Mouse (Mus musculus): ENCODE data around the gene Hsdl1. TPM values are rescaled to one million over a fixed set of nuclear protein-coding genes. Genes with fewer than 3 reads are reported as not detected.

Gene Hsdl1
- polyA plus RNA-seq, 1 experiment from 2014 or later, result 21.4 TPM

DNA sequence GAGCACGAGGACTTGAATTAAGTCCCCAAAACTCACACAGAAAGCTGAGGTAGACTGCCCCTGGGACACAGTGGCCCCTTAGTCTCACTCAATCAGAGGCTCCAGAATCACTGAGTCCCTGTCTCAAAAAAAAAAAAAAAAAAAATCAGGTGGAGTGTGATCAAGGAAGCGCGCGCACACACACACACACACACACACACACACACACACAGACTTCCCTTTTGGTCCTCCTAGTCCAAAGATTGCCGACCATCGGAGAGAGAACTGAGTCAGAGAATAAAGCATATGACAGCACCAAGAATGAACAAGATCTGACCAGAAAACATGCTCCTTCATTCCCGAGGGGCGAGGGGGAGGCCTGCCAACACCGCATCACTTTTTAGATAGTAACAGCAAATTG is 17.9 kb downstream of the Hsdl1 start:
- ATAC-seq (ENCODE audit: low FRiP score, low TSS enrichment) (no peak), DNase-seq (ENCODE audit: low spot score) (no peak)
- Histone ChIP-seq H3K9me3 (ENCODE audit: control insufficient read depth, low read length) (no peaks in the 10 kb centered on the region), H3K4me1 (replicated peaks; ENCODE audit: control insufficient read depth, insufficient read depth) (peaks cover 4% of the 10 kb centered on the region; the same call in 1 of the 2 replicates), H3K36me3 (ENCODE audit: control insufficient read depth, insufficient read depth, low read length) (0 out of 2 replicates have a peak, but pooled peaks cover under 1% of the 10 kb centered on the region), H3K27me3 (ENCODE audit: control insufficient read depth, insufficient read depth, low read length) (no peaks in the 10 kb centered on the region), H3K4me3 (ENCODE audit: low read depth, low read length) (peak overlapping the region; percentile 76; the same call in 1 of the 2 replicates), H3K4me2 (replicated peaks; ENCODE audit: low read depth) (peak overlapping the region; percentile 70), H3K27ac (replicated peaks) (no peak overlapping the region), H3K9ac (ENCODE audit: low read length) (0 out of 2 replicates have a peak overlapping the region, but pooled peaks have one; percentile 35)
- TF ChIP-seq CTCF (IDR thresholded peaks at IDR 0.05; ENCODE audit: low read depth) (no peak), EP300 (optimal IDR thresholded peaks at IDR 0.05) (no peak)
- WGBS, result 64% methylated on average over 9 of the region's 9 CpGs

DNA sequence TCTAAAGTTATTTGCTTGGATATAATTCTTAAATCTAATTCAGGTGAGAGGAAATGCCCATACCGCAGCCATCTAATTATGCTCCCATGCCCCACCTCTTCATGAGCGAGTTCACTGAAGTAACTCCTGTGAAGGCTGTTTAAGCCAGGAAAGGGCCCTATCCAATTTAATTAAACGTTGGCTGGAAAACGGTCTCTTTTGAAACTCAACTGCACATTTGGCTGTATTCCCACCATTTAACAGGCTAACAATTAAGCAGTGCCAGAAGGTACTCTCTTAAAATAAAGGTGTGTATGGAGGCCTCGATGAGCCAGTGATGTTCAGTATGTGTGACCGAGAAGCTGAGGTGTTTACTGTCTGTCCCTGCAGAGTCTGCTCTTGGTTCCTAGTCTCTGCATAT is 19.1 kb downstream of the Hsdl1 start:
- no peaks in the 10 kb centered on the region for H3K36me3 ChIP-seq (ENCODE audit: control insufficient read depth, insufficient read depth, low read length)
- H3K27me3 ChIP-seq (ENCODE audit: control insufficient read depth, insufficient read depth, low read length), result no peaks in the 10 kb centered on the region
- ATAC-seq (ENCODE audit: low FRiP score, low TSS enrichment) (no peak), DNase-seq (ENCODE audit: low spot score) (no peak)
- H3K4me1 ChIP-seq (replicated peaks; ENCODE audit: control insufficient read depth, insufficient read depth), result peaks cover 4% of the 10 kb centered on the region; the same call in 1 of the 2 replicates
- no peaks in the 10 kb centered on the region for H3K9me3 ChIP-seq (ENCODE audit: control insufficient read depth, low read length)
- H3K4me3 ChIP-seq (ENCODE audit: low read depth, low read length), result no peak overlapping the region
- TF ChIP-seq EP300 (optimal IDR thresholded peaks at IDR 0.05) (no peak), CTCF (IDR thresholded peaks at IDR 0.05; ENCODE audit: low read depth) (no peak)
- WGBS, result 64% methylated on average over 6 of the region's 6 CpGs
- no peak overlapping the region for H3K4me2 ChIP-seq (replicated peaks; ENCODE audit: low read depth)
- no peak overlapping the region for H3K27ac ChIP-seq (replicated peaks)
- H3K9ac ChIP-seq (ENCODE audit: low read length), result no peak overlapping the region

DNA sequence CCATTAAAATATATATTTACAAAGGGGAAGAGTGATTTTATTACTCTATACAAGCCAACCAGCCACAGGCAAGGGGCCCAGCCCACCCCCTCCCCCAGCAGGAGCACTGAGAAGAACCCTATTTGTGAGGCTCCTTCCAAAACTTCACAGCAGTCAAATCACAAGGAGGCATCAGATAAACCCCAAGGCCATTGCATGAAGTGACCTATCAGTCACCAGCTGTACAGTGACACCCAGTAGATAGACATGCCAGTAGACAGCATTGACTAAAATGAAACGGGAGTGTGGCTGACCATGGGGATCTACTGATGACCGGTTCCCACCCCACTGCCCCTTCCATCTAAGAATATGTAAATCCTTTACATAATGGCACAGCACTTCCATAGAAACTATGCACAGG is 22.0 kb downstream of the Hsdl1 start:
- Histone ChIP-seq H3K36me3 (ENCODE audit: control insufficient read depth, insufficient read depth, low read length) (no peaks in the 10 kb centered on the region), H3K9ac (ENCODE audit: low read length) (no peak overlapping the region), H3K4me3 (ENCODE audit: low read depth, low read length) (no peak overlapping the region), H3K27ac (replicated peaks) (no peak overlapping the region; the same call in 1 of the 2 replicates), H3K4me2 (replicated peaks; ENCODE audit: low read depth) (no peak overlapping the region), H3K9me3 (ENCODE audit: control insufficient read depth, low read length) (no peaks in the 10 kb centered on the region), H3K4me1 (replicated peaks; ENCODE audit: control insufficient read depth, insufficient read depth) (peaks cover 4% of the 10 kb centered on the region; the same call in 1 of the 2 replicates), H3K27me3 (ENCODE audit: control insufficient read depth, insufficient read depth, low read length) (no peaks in the 10 kb centered on the region)
- no peak for TF ChIP-seq CTCF (IDR thresholded peaks at IDR 0.05; ENCODE audit: low read depth)
- no peak for TF ChIP-seq EP300 (optimal IDR thresholded peaks at IDR 0.05)
- WGBS, result 68% methylated on average over 2 of the region's 2 CpGs
- no peak for ATAC-seq (ENCODE audit: low FRiP score, low TSS enrichment)
- no peak for DNase-seq (ENCODE audit: low spot score)

DNA sequence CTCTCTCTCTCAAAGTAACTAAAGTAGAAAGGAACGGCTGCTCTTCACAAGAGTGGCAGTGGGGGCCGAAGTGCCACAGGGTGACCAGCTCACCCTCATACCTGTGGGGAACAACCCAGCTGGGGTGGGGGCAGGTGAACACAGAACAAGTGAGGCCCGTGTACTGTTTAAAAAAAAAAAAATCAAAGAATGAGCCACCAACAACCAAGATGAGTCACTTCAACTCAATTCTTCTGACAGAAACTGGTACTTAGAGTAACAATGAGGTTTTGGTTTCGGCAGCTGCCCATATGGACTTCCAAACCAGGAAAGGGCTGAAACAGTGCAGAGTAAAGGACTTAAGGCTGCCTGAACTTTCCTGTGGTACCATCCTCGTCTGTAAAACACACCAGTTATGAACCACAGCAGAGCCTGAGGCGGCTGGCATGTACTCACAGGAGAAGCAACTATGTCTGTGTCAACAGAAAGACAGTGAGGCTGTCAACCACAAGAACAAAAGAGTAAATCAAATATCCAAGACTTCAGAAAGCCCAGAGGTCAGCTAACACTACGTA is 26.3 kb downstream of the Hsdl1 start:
- no peak overlapping the region for H3K4me3 ChIP-seq (ENCODE audit: low read depth, low read length)
- H3K36me3 ChIP-seq (ENCODE audit: control insufficient read depth, insufficient read depth, low read length), result peaks cover 6% of the 10 kb centered on the region; the same call in 1 of the 2 replicates
- DNase-seq (ENCODE audit: low spot score) (no peak), ATAC-seq (ENCODE audit: low FRiP score, low TSS enrichment) (no peak)
- no peak overlapping the region for H3K9ac ChIP-seq (ENCODE audit: low read length)
- H3K27me3 ChIP-seq (ENCODE audit: control insufficient read depth, insufficient read depth, low read length), result no peaks in the 10 kb centered on the region
- 0 out of 2 replicates have a peak overlapping the region, but pooled peaks have one; percentile 18 for H3K27ac ChIP-seq (replicated peaks)
- H3K9me3 ChIP-seq (ENCODE audit: control insufficient read depth, low read length), result no peaks in the 10 kb centered on the region
- WGBS, result 49% methylated on average over 7 of the region's 7 CpGs
- H3K4me1 ChIP-seq (replicated peaks; ENCODE audit: control insufficient read depth, insufficient read depth), result peaks cover 2% of the 10 kb centered on the region; the same call in 1 of the 2 replicates
- no peak overlapping the region for H3K4me2 ChIP-seq (replicated peaks; ENCODE audit: low read depth)
- TF ChIP-seq CTCF (IDR thresholded peaks at IDR 0.05; ENCODE audit: low read depth) (no peak), EP300 (optimal IDR thresholded peaks at IDR 0.05) (no peak)

DNA sequence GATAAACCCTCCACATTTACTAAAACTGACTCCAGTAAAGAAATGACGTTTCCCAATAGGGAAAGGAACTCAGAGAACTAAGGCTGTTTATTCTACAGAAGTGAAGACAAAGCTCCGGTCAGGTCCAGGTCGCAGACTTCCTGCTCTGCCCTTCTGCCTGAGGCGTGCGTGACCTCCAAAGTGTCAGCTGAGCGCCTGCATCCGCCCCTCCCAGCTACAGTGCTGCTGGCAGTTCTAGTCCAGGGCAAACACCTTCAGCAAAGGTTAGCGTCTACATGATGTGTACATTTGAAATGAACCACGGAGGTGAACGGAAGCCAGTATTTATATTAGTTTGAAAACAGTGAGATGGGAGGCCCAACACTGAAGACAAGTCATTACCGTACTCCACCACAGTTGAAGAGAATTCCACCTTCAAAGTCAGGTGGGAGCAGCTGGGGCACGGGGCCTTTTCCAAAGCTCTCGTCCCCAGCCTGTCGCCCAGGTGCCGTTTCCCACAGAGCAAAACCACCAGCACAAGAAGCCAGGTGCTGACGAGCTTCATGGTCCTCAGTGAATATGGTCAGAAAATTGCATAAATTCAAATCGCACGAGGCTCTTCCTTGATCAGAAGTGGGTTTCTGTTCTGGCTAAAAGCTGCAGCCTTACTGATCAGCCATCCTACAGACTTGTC is 27.8 kb downstream of the Hsdl1 start:
- TF ChIP-seq CTCF (IDR thresholded peaks at IDR 0.05; ENCODE audit: low read depth) (no peak), EP300 (optimal IDR thresholded peaks at IDR 0.05) (no peak)
- H3K4me1 ChIP-seq (replicated peaks; ENCODE audit: control insufficient read depth, insufficient read depth), result no peaks in the 10 kb centered on the region; the same call in 1 of the 2 replicates
- DNase-seq (ENCODE audit: low spot score) (peak; percentile 75), ATAC-seq (ENCODE audit: low FRiP score, low TSS enrichment) (peak; percentile 82)
- H3K9ac ChIP-seq (ENCODE audit: low read length), result peak overlapping the region; percentile 35; the same call in 1 of the 2 replicates
- no peak overlapping the region; the same call in 1 of the 2 replicates for H3K27ac ChIP-seq (replicated peaks)
- no peaks in the 10 kb centered on the region for H3K27me3 ChIP-seq (ENCODE audit: control insufficient read depth, insufficient read depth, low read length)
- H3K4me2 ChIP-seq (replicated peaks; ENCODE audit: low read depth), result no peak overlapping the region
- no peak overlapping the region for H3K4me3 ChIP-seq (ENCODE audit: low read depth, low read length)
- no peaks in the 10 kb centered on the region for H3K9me3 ChIP-seq (ENCODE audit: control insufficient read depth, low read length)
- peaks cover 6% of the 10 kb centered on the region for H3K36me3 ChIP-seq (ENCODE audit: control insufficient read depth, insufficient read depth, low read length)
- 46% methylated on average over 18 of the region's 18 CpGs for WGBS

DNA sequence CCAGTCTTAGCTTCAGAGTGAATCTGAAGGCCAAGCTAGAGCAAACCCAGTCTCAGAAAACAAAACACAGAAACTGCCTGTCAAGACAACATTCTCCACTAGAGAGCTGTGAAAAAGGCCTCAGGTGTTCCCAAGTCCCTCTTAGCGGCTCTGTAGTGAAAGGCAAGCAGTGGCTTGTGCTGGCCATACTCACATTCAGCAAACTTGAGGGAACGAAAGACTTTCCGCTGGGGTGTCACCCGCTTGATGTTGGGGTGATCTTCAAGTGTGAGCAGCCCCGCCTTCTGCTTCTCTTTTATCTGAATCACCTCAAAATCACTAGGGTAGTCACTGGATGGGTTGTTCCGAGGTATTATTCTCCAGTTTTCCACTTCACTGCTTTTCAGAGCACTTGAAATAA is 29.2 kb downstream of the Hsdl1 start:
- TF ChIP-seq EP300 (optimal IDR thresholded peaks at IDR 0.05) (no peak), CTCF (IDR thresholded peaks at IDR 0.05; ENCODE audit: low read depth) (no peak)

More for the DNA sequence above, 29.2 kb downstream of the Hsdl1 start:
- no peaks in the 10 kb centered on the region for H3K27me3 ChIP-seq (ENCODE audit: control insufficient read depth, insufficient read depth, low read length)
- no peak overlapping the region for H3K27ac ChIP-seq (replicated peaks)
- H3K9me3 ChIP-seq (ENCODE audit: control insufficient read depth, low read length), result no peaks in the 10 kb centered on the region
- DNase-seq (ENCODE audit: low spot score) (no peak), ATAC-seq (ENCODE audit: low FRiP score, low TSS enrichment) (no peak)
- H3K4me1 ChIP-seq (replicated peaks; ENCODE audit: control insufficient read depth, insufficient read depth), result no peaks in the 10 kb centered on the region; the same call in 1 of the 2 replicates
- 83% methylated on average over 6 of the region's 6 CpGs for WGBS
- H3K36me3 ChIP-seq (ENCODE audit: control insufficient read depth, insufficient read depth, low read length), result peaks cover 15% of the 10 kb centered on the region
- no peak overlapping the region for H3K4me2 ChIP-seq (replicated peaks; ENCODE audit: low read depth)
- no peak overlapping the region for H3K9ac ChIP-seq (ENCODE audit: low read length)
- no peak overlapping the region for H3K4me3 ChIP-seq (ENCODE audit: low read depth, low read length)

Data from stomach, postnatal 0 days (tissue).